Mouse (Mus musculus): ENCODE results near the gene Olfr1185-ps1. TPM values are rescaled to one million over a fixed set of nuclear protein-coding genes. Genes with fewer than 3 reads are reported as not detected.

Gene Olfr1185-ps1
- polyA plus RNA-seq (2015; fragmentation: Illumina TruSeq; extraction: RNeasy Lipid Tissue Mini Kit (QIAGEN cat#74804); ENCODE audit: low read depth, low replicate concordance) = not detected

DNA sequence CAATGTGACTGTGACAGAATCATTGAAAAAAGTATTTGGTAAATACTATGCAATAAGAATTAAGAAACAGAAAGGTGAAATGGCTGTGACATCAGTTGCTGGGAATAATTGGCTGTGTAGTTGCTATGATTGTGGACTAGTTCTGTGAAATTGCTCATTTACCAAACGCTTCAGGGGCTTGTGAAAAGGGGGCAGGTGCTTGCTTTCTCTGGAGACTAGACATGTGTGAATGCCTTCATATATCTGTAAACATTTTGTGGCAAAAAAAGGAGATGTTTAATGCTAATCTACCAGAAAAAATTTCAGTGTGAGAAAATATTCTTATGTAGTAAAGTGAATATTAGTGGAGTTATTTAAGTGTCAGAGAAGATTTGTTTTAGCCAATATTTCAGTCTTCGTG lies at the start of gene Olfr1185-ps1:
Olfr1185-ps1 (plus strand) TSS at position 301 of the 400 bp plus-strand sequence.

GRCm38 (mm10) chr2:88449031-88449430 lies 44.1 kb upstream of the Olfr1185-ps1 start, which contains the start of gene Gm13757:
Gene Gm13757 (minus strand): TSS chr2:88449131.

GRCm38 (mm10) chr2:88454567-88454966 lies 38.6 kb upstream of the Olfr1185-ps1 start, which contains the start of gene Olfr1183:
Gene Olfr1183 (plus strand): TSS chr2:88454867.

DNA sequence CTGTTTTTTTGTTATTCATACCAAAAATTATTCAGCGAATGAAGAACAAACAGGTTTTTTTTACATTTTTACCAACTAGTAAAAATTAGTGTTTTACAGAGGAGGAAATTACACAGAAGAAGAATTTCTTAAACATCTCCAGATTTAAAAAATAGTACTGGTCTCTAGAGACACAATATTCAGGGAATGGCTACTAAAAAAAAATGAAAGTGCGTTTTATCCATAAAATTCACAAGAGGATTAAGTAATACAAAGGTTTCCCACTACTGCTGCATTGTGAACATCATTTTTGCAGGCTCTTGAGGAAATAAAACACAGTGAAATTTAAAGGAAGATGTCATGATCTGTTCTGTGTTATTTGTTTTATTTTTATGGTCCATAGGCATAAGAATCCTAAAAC lies 9.8 kb upstream of the Olfr1185-ps1 start, which contains the start of gene Olfr1184:
Olfr1184 (plus strand) TSS at position 301 of the 400 bp plus-strand sequence.

GRCm38 (mm10) chr2:88518251-88518650 lies 25.1 kb downstream of the Olfr1185-ps1 start, which contains the start of gene Olfr1186:
Gene Olfr1186 (plus strand): TSS chr2:88518551.

Other genes with a start within 250 kb of the Olfr1185-ps1 start
- gene Olfr1173, start 213.4 kb upstream of the Olfr1185-ps1 start, polyA plus RNA-seq (2015; fragmentation: Illumina TruSeq; extraction: RNeasy Lipid Tissue Mini Kit (QIAGEN cat#74804); ENCODE audit: low read depth, low replicate concordance) = not detected
- gene Olfr1174-ps, start 178.2 kb upstream of the Olfr1185-ps1 start, polyA plus RNA-seq (2015; fragmentation: Illumina TruSeq; extraction: RNeasy Lipid Tissue Mini Kit (QIAGEN cat#74804); ENCODE audit: low read depth, low replicate concordance) = not detected
- not detected for gene Olfr1175-ps, start 166.1 kb upstream of the Olfr1185-ps1 start, polyA plus RNA-seq (2015; fragmentation: Illumina TruSeq; extraction: RNeasy Lipid Tissue Mini Kit (QIAGEN cat#74804); ENCODE audit: low read depth, low replicate concordance)
- not detected for gene Olfr1176, start 156.6 kb upstream of the Olfr1185-ps1 start, polyA plus RNA-seq (2015; fragmentation: Illumina TruSeq; extraction: RNeasy Lipid Tissue Mini Kit (QIAGEN cat#74804); ENCODE audit: low read depth, low replicate concordance)
- not detected for gene Olfr1177-ps, start 146.8 kb upstream of the Olfr1185-ps1 start, polyA plus RNA-seq (2015; fragmentation: Illumina TruSeq; extraction: RNeasy Lipid Tissue Mini Kit (QIAGEN cat#74804); ENCODE audit: low read depth, low replicate concordance)
- not detected for gene Olfr1178, start 106.3 kb upstream of the Olfr1185-ps1 start, polyA plus RNA-seq (2015; fragmentation: Illumina TruSeq; extraction: RNeasy Lipid Tissue Mini Kit (QIAGEN cat#74804); ENCODE audit: low read depth, low replicate concordance)
- not detected for gene Olfr1179, start 86.9 kb upstream of the Olfr1185-ps1 start, polyA plus RNA-seq (2015; fragmentation: Illumina TruSeq; extraction: RNeasy Lipid Tissue Mini Kit (QIAGEN cat#74804); ENCODE audit: low read depth, low replicate concordance)
- not detected for gene Olfr1180, start 74.2 kb upstream of the Olfr1185-ps1 start, polyA plus RNA-seq (2015; fragmentation: Illumina TruSeq; extraction: RNeasy Lipid Tissue Mini Kit (QIAGEN cat#74804); ENCODE audit: low read depth, low replicate concordance)
- not detected for gene Olfr1181, start 67.1 kb upstream of the Olfr1185-ps1 start, polyA plus RNA-seq (2015; fragmentation: Illumina TruSeq; extraction: RNeasy Lipid Tissue Mini Kit (QIAGEN cat#74804); ENCODE audit: low read depth, low replicate concordance)
- not detected for gene Gm13757, start 44.2 kb upstream of the Olfr1185-ps1 start, polyA plus RNA-seq (2015; fragmentation: Illumina TruSeq; extraction: RNeasy Lipid Tissue Mini Kit (QIAGEN cat#74804); ENCODE audit: low read depth, low replicate concordance)
- gene Olfr1183, start 38.5 kb upstream of the Olfr1185-ps1 start, polyA plus RNA-seq (2015; fragmentation: Illumina TruSeq; extraction: RNeasy Lipid Tissue Mini Kit (QIAGEN cat#74804); ENCODE audit: low read depth, low replicate concordance) = not detected
- gene Olfr1184, start 9.7 kb upstream of the Olfr1185-ps1 start, polyA plus RNA-seq (2015; fragmentation: Illumina TruSeq; extraction: RNeasy Lipid Tissue Mini Kit (QIAGEN cat#74804); ENCODE audit: low read depth, low replicate concordance) = not detected
- gene Olfr1186, start 25.2 kb downstream of the Olfr1185-ps1 start, polyA plus RNA-seq (2015; fragmentation: Illumina TruSeq; extraction: RNeasy Lipid Tissue Mini Kit (QIAGEN cat#74804); ENCODE audit: low read depth, low replicate concordance) = not detected
- gene Olfr1188, start 63.6 kb downstream of the Olfr1185-ps1 start, polyA plus RNA-seq (2015; fragmentation: Illumina TruSeq; extraction: RNeasy Lipid Tissue Mini Kit (QIAGEN cat#74804); ENCODE audit: low read depth, low replicate concordance) = not detected
- gene Olfr1189, start 93.1 kb downstream of the Olfr1185-ps1 start, polyA plus RNA-seq (2015; fragmentation: Illumina TruSeq; extraction: RNeasy Lipid Tissue Mini Kit (QIAGEN cat#74804); ENCODE audit: low read depth, low replicate concordance) = not detected
- not detected for gene Olfr1191-ps1, start 147.2 kb downstream of the Olfr1185-ps1 start, polyA plus RNA-seq (2015; fragmentation: Illumina TruSeq; extraction: RNeasy Lipid Tissue Mini Kit (QIAGEN cat#74804); ENCODE audit: low read depth, low replicate concordance)
- gene Olfr1192-ps1, start 155.2 kb downstream of the Olfr1185-ps1 start, polyA plus RNA-seq (2015; fragmentation: Illumina TruSeq; extraction: RNeasy Lipid Tissue Mini Kit (QIAGEN cat#74804); ENCODE audit: low read depth, low replicate concordance) = not detected
- not detected for gene Olfr1193, start 182.3 kb downstream of the Olfr1185-ps1 start, polyA plus RNA-seq (2015; fragmentation: Illumina TruSeq; extraction: RNeasy Lipid Tissue Mini Kit (QIAGEN cat#74804); ENCODE audit: low read depth, low replicate concordance)
- gene Olfr1195, start 195.9 kb downstream of the Olfr1185-ps1 start, polyA plus RNA-seq (2015; fragmentation: Illumina TruSeq; extraction: RNeasy Lipid Tissue Mini Kit (QIAGEN cat#74804); ENCODE audit: low read depth, low replicate concordance) = not detected
- gene Olfr1196, start 211.3 kb downstream of the Olfr1185-ps1 start, polyA plus RNA-seq (2015; fragmentation: Illumina TruSeq; extraction: RNeasy Lipid Tissue Mini Kit (QIAGEN cat#74804); ENCODE audit: low read depth, low replicate concordance) = not detected
- not detected for gene Olfr1197, start 239.0 kb downstream of the Olfr1185-ps1 start, polyA plus RNA-seq (2015; fragmentation: Illumina TruSeq; extraction: RNeasy Lipid Tissue Mini Kit (QIAGEN cat#74804); ENCODE audit: low read depth, low replicate concordance)